In the genomic region with DNA sequence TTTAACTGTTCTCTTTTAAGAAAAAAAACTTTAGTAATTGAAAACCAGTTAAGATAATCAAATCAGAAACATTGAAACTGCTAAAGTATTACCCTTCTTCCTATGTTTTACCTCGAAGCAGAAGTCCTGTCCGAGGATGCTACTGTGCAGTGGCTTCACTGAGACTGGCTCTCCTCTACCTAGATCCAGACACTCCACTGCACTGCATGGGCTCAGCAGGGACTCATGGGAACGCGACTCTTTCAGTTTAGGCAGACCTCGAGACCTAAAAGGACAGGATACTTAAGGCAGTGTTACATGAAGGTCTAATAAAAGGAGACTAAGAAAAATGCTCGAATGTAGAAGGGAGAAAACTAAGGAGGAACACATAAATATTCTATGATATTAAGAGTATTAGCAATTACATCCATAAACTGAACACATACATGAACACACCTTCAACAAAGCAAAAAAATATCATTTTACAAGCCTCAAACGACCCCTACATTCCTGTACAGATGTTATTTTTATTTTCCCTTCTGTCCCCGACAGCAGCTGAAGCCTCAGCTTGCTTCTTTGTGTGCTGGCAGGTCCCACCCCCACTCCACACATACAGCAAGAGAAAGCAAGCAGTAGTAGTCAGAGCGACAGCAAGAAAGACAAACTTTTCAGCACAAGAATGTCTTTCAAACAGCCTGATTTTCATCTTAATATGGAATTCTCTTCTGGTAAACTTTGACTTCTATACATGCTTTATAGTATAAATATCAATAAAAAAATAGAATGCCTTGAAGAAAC, we compare ENCODE assay signal across 10 mouse cellular contexts.
DNase-seq lines count a peak whose midpoint lies in the region; ATAC-seq and TF ChIP-seq lines count a peak whose summit lies in the region.
"Had no signal": no experiment of that assay in that cellular context is flagged by ENCODE, and none has a peak within 500 bp of the region (broad histone marks: within the 10 kb centered on the region; RNA-seq: fewer than 3 reads in every experiment).

No protein-coding gene starts in this region.

- intact Hi-C loops in left cerebral cortex, adult 2 months (cut with DNase I) = no loop called here

- peak overlapping the region; percentile 39 for H3K4me2 ChIP-seq in forebrain, embryonic 12.5 days
- peak overlapping the region; percentile 34 for H3K4me2 ChIP-seq in hindbrain, embryonic 12.5 days (replicated peaks)
- peak overlapping the region; percentile 26; the same call in 1 of the 2 replicates for H3K4me2 ChIP-seq in neural tube, embryonic 13.5 days
- H3K4me2 ChIP-seq: limb, embryonic 15.5 days had no signal

- H3K4me1 ChIP-seq in forebrain, embryonic 12.5 days = peaks cover 31% of the 10 kb centered on the region
- H3K4me1 ChIP-seq in hindbrain, embryonic 12.5 days = peaks cover 10% of the 10 kb centered on the region
- H3K4me1 ChIP-seq in neural tube, embryonic 13.5 days (replicated peaks) = peaks cover 23% of the 10 kb centered on the region

- no peaks in the 10 kb centered on the region for H3K9me3 ChIP-seq in forebrain, embryonic 12.5 days
- H3K9me3 ChIP-seq in hindbrain, embryonic 12.5 days (replicated peaks) = no peaks in the 10 kb centered on the region
- H3K9me3 ChIP-seq in neural tube, embryonic 13.5 days = no peaks in the 10 kb centered on the region
- H3K9me3 ChIP-seq: limb, embryonic 15.5 days had no signal

- 20% methylated on average over 9 of the region's 9 CpGs for WGBS in forebrain, embryonic 12.5 days
- 42% methylated on average over 9 of the region's 9 CpGs for WGBS in hindbrain, embryonic 12.5 days
- WGBS in neural tube, embryonic 13.5 days = 36% methylated on average over 9 of the region's 9 CpGs

- H3K9ac ChIP-seq in forebrain, embryonic 12.5 days = no peak overlapping the region
- H3K9ac ChIP-seq in hindbrain, embryonic 12.5 days = no peak overlapping the region
- no peak overlapping the region for H3K9ac ChIP-seq in neural tube, embryonic 13.5 days
- H3K9ac ChIP-seq: limb, embryonic 15.5 days had no signal

- ATAC-seq in forebrain, embryonic 12.5 days (ENCODE audit: low FRiP score) = no peak
- ATAC-seq in hindbrain, embryonic 12.5 days (ENCODE audit: low FRiP score) = no peak
- no peak for ATAC-seq in neural tube, embryonic 13.5 days (ENCODE audit: low read depth)

- no peak for TF ChIP-seq CTCF in left cerebral cortex, adult 2 months (IDR thresholded peaks at IDR 0.05)

- H3K4me3 ChIP-seq in left cerebral cortex, adult 2 months = peak overlapping the region; percentile 5; the same call in 1 of the 2 replicates
- H3K4me3 ChIP-seq in forebrain, embryonic 12.5 days (replicated peaks) = no peak overlapping the region
- H3K4me3 ChIP-seq in hindbrain, embryonic 12.5 days = no peak overlapping the region
- no peak overlapping the region for H3K4me3 ChIP-seq in neural tube, embryonic 13.5 days
- H3K4me3 ChIP-seq: limb, embryonic 15.5 days had no signal

- peaks cover 8% of the 10 kb centered on the region; the same call in 1 of the 2 replicates for H3K36me3 ChIP-seq in forebrain, embryonic 12.5 days (replicated peaks)
- peaks cover 14% of the 10 kb centered on the region; the same call in 1 of the 2 replicates for H3K36me3 ChIP-seq in hindbrain, embryonic 12.5 days
- H3K36me3 ChIP-seq in neural tube, embryonic 13.5 days = peaks cover 17% of the 10 kb centered on the region

- no peak overlapping the region for H3K27ac ChIP-seq in left cerebral cortex, adult 2 months
- H3K27ac ChIP-seq in forebrain, embryonic 12.5 days = no peak overlapping the region
- no peak overlapping the region for H3K27ac ChIP-seq in hindbrain, embryonic 12.5 days
- H3K27ac ChIP-seq in neural tube, embryonic 13.5 days (replicated peaks) = no peak overlapping the region
- H3K27ac ChIP-seq: limb, embryonic 15.5 days had no signal

- no peak for DNase-seq in left cerebral cortex, adult 2 months (ENCODE audit: extremely low spot score in 1 of 2, low spot score in 2 of 2)
- no peak for DNase-seq in left cerebral cortex, adult 11 months (ENCODE audit: low spot score)
- no peak for DNase-seq in adrenal gland, postnatal 4 days (ENCODE audit: low spot score in 2 of 2)
- no peak for DNase-seq in urinary bladder, adult 18-20 months (ENCODE audit: low spot score in 2 of 2)
- DNase-seq: cerebellum, adult 11-12 months; lung, postnatal 36 days had no signal

- H3K27me3 ChIP-seq in forebrain, embryonic 12.5 days = no peaks in the 10 kb centered on the region
- H3K27me3 ChIP-seq in hindbrain, embryonic 12.5 days = no peaks in the 10 kb centered on the region
- H3K27me3 ChIP-seq in neural tube, embryonic 13.5 days = no peaks in the 10 kb centered on the region
- H3K27me3 ChIP-seq: limb, embryonic 15.5 days had no signal
